Comparison of ENCODE assay signal across 29 mouse cellular contexts in the genomic region with DNA sequence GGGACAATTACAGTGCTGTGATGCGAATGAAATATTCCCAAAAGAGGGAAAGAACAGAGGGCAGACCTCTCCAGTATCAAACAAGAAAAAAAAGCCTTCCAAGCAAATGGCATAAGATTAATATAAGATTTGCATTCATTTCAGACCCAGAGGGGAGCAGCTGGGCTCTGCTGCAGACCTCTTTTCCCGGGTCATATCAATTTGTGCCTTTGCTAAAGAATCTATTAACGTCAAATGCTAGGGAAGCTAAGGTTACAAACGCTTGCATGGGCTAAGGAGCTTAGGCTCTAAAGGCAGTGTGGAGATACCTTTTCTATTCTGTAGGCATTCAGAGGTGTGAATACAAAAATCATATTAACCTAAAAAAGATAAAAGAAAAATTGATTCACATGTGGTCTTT. TPM values are rescaled to one million over a fixed set of nuclear protein-coding genes. Genes with fewer than 3 reads are reported as not detected.
"Had no signal": no experiment of that assay in that cellular context is flagged by ENCODE, and none has a peak within 500 bp of the region (broad histone marks: within the 10 kb centered on the region; RNA-seq: fewer than 3 reads in every experiment).

No protein-coding gene starts in this region.

- H3K9ac ChIP-seq: heart, embryonic 12.5 days; hindbrain, embryonic 14.5 days; intestine, embryonic 15.5 days; limb, embryonic 12.5 days had no signal

- DNase-seq: gastrocnemius, adult 2 months; gastrocnemius, postnatal 10 days; gastrocnemius, postnatal 25 days; heart, adult 18-20 months; heart, postnatal 10 days; heart, postnatal 4 days; kidney, adult 18-20 months; kidney, adult 8-10 months; kidney, postnatal 10 days; kidney, postnatal 25 days; kidney, postnatal 4 days; liver had no signal

- H3K27ac ChIP-seq: gastrocnemius, adult 2 months; heart, embryonic 10.5 days; hindbrain, embryonic 14.5 days; intestine, embryonic 15.5 days; layer of hippocampus, adult 2 months; left cerebral cortex, adult 2 months; limb, embryonic 10.5 days; limb, embryonic 12.5 days had no signal

- H3K27me3 ChIP-seq: heart, embryonic 12.5 days; intestine, embryonic 15.5 days; limb, embryonic 12.5 days had no signal

- H3K4me2 ChIP-seq: heart, embryonic 12.5 days; hindbrain, embryonic 14.5 days; intestine, embryonic 15.5 days; limb, embryonic 12.5 days had no signal

- ATAC-seq: hindbrain, embryonic 16.5 days; inflammation-experienced regulatory T-cells, adult 6 months; intestine, embryonic 15.5 days; intestine, postnatal 0 days had no signal

- H3K4me3 ChIP-seq: gastrocnemius, adult 2 months; heart, embryonic 10.5 days; heart, embryonic 12.5 days; intestine, embryonic 15.5 days; layer of hippocampus, adult 2 months; left cerebral cortex, adult 2 months; limb, embryonic 10.5 days; limb, embryonic 12.5 days had no signal

- H3K4me1 ChIP-seq: heart, embryonic 10.5 days; heart, embryonic 12.5 days; intestine, embryonic 15.5 days; limb, embryonic 10.5 days; limb, embryonic 12.5 days had no signal

- H3K36me3 ChIP-seq: heart, embryonic 10.5 days; heart, embryonic 12.5 days; intestine, embryonic 15.5 days; limb, embryonic 10.5 days; limb, embryonic 12.5 days had no signal

- H3K9me3 ChIP-seq: heart, embryonic 10.5 days; heart, embryonic 12.5 days; intestine, embryonic 15.5 days; limb, embryonic 10.5 days; limb, embryonic 12.5 days had no signal

RNA-seq across cellular contexts. Expression of a gene that starts 33.8 kb away (rescaled TPM):
- polyA plus RNA-seq: inflammation-experienced regulatory T-cells, adult 6 months had no signal

RNA-seq across cellular contexts. Expression of a gene that starts 38.6 kb away (rescaled TPM):
- polyA plus RNA-seq: frontal cortex, adult 2 months; heart, embryonic 10.5 days; heart, embryonic 12.5 days; heart, embryonic 14.5 days; heart, embryonic 16.5 days; hindbrain, embryonic 14.5 days; hindbrain, embryonic 16.5 days; inflammation-experienced regulatory T-cells, adult 6 months; intestine, embryonic 15.5 days; intestine, postnatal 0 days; kidney, embryonic 14.5 days; kidney, embryonic 16.5 days; limb, embryonic 10.5 days; limb, embryonic 12.5 days; limb, embryonic 14.5 days had no signal

RNA-seq across cellular contexts. Expression of a gene that starts 48.7 kb away (rescaled TPM):
- polyA plus RNA-seq: inflammation-experienced regulatory T-cells, adult 6 months had no signal
